ENCODE assay signal across 22 mouse cellular contexts in the genomic region with DNA sequence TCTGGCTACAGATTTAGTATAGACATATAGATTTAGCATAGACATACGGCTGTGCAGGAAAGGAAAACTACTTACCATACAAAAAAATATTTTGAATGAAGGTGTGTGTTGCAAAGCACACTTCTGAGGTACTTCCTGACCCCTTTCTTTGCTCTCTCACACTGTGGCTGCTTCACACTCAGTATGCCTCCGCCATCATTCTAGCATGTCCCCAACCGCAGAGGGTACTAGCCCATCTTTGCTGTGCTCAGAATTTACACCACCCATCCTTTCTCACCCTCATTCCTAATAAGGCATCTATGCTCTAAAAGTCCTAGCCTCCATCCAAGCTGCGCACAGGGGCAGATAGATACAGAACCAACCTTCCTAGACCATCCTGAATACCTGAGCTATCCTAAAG. TPM values are rescaled to one million over a fixed set of nuclear protein-coding genes. Genes with fewer than 3 reads are reported as not detected.
DNase-seq lines count a peak whose midpoint lies in the region; ATAC-seq and TF ChIP-seq lines count a peak whose summit lies in the region.
"Had no signal": no experiment of that assay in that cellular context is flagged by ENCODE, and none has a peak within 500 bp of the region (broad histone marks: within the 10 kb centered on the region; RNA-seq: fewer than 3 reads in every experiment).

No protein-coding gene starts in this region.

- no peak for TF ChIP-seq EP300 in liver, embryonic 14.5 days (IDR thresholded peaks at IDR 0.05; ENCODE audit: low read depth)
- TF ChIP-seq EP300 in liver, postnatal 0 days (IDR thresholded peaks at IDR 0.05; ENCODE audit: low read depth), result no peak

- H3K4me1 ChIP-seq in liver, embryonic 14.5 days (replicated peaks; ENCODE audit: control insufficient read depth in 2 of 2, insufficient read depth in 2 of 2, low read length in 1 of 2), result peaks cover 5 to 23% of the 10 kb centered on the region in 2 experiments; a peak in 3 of 4 replicates
- peaks cover 3% of the 10 kb centered on the region; the same call in 1 of the 2 replicates for H3K4me1 ChIP-seq in liver, postnatal 0 days (ENCODE audit: insufficient read depth)
- H3K4me1 ChIP-seq in hindbrain, postnatal 0 days (ENCODE audit: insufficient read depth, low read length), result no peaks in the 10 kb centered on the region
- H3K4me1 ChIP-seq: forebrain, embryonic 15.5 days; hindbrain, embryonic 13.5 days had no signal

- no peak overlapping the region for H3K9ac ChIP-seq in liver, embryonic 14.5 days (replicated peaks)
- H3K9ac ChIP-seq in liver, postnatal 0 days (replicated peaks), result no peak overlapping the region
- H3K9ac ChIP-seq in hindbrain, postnatal 0 days (replicated peaks; ENCODE audit: low read length), result no peak overlapping the region
- H3K9ac ChIP-seq: forebrain, embryonic 15.5 days; hindbrain, embryonic 13.5 days; limb, embryonic 12.5 days; midbrain, embryonic 12.5 days had no signal

- 74% methylated on average over 4 of the region's 4 CpGs for WGBS in liver, embryonic 14.5 days (ENCODE audit: insufficient replicate concordance)
- 76% methylated on average over 4 of the region's 4 CpGs for WGBS in liver, postnatal 0 days (ENCODE audit: insufficient replicate concordance)
- 92% methylated on average over 4 of the region's 4 CpGs for WGBS in hindbrain, postnatal 0 days

- H3K27me3 ChIP-seq in liver, embryonic 14.5 days (ENCODE audit: control insufficient read depth, insufficient read depth, low read length), result no peaks in the 10 kb centered on the region
- no peaks in the 10 kb centered on the region for H3K27me3 ChIP-seq in liver, postnatal 0 days (ENCODE audit: insufficient read depth, low read length)
- no peaks in the 10 kb centered on the region for H3K27me3 ChIP-seq in hindbrain, postnatal 0 days (ENCODE audit: insufficient read depth, low read length)
- H3K27me3 ChIP-seq: forebrain, embryonic 15.5 days; hindbrain, embryonic 13.5 days; limb, embryonic 12.5 days; midbrain, embryonic 12.5 days had no signal

- TF ChIP-seq CTCF in liver, embryonic 14.5 days (IDR thresholded peaks at IDR 0.05; ENCODE audit: low read depth), result no peak
- TF ChIP-seq CTCF in liver, postnatal 0 days (IDR thresholded peaks at IDR 0.05; ENCODE audit: low read depth), result no peak
- TF ChIP-seq CTCF in hindbrain, postnatal 0 days (IDR thresholded peaks at IDR 0.05; ENCODE audit: low read depth), result no peak

- peak overlapping the region; percentile 22; the same call in 1 of the 2 replicates for H3K4me2 ChIP-seq in liver, embryonic 14.5 days (ENCODE audit: low read depth)
- H3K4me2 ChIP-seq in liver, postnatal 0 days (ENCODE audit: low read depth, low read length), result no peak overlapping the region
- no peak overlapping the region for H3K4me2 ChIP-seq in hindbrain, postnatal 0 days (ENCODE audit: low read depth, low read length)
- H3K4me2 ChIP-seq: forebrain, embryonic 15.5 days; hindbrain, embryonic 13.5 days; limb, embryonic 12.5 days; midbrain, embryonic 12.5 days had no signal

- no peaks in the 10 kb centered on the region for H3K9me3 ChIP-seq in liver, embryonic 14.5 days (ENCODE audit: control insufficient read depth, low read length)
- H3K9me3 ChIP-seq in liver, postnatal 0 days (ENCODE audit: low read length), result no peaks in the 10 kb centered on the region
- H3K9me3 ChIP-seq in hindbrain, postnatal 0 days (ENCODE audit: low read length), result no peaks in the 10 kb centered on the region
- H3K9me3 ChIP-seq: forebrain, embryonic 15.5 days; hindbrain, embryonic 13.5 days; limb, embryonic 12.5 days; midbrain, embryonic 12.5 days had no signal

- H3K36me3 ChIP-seq in liver, embryonic 14.5 days (replicated peaks; ENCODE audit: control insufficient read depth, insufficient read depth, low read depth), result no peaks in the 10 kb centered on the region
- no peaks in the 10 kb centered on the region for H3K36me3 ChIP-seq in liver, postnatal 0 days (replicated peaks; ENCODE audit: insufficient read depth, low read length)
- H3K36me3 ChIP-seq in hindbrain, postnatal 0 days (ENCODE audit: insufficient read depth, low read length), result no peaks in the 10 kb centered on the region
- H3K36me3 ChIP-seq: forebrain, embryonic 15.5 days; hindbrain, embryonic 13.5 days; limb, embryonic 12.5 days; midbrain, embryonic 12.5 days had no signal

- no peak overlapping the region for H3K4me3 ChIP-seq in liver, embryonic 14.5 days (ENCODE audit: insufficient read depth in 1 of 2, low read depth in 2 of 2, low read length in 2 of 2)
- no peak overlapping the region for H3K4me3 ChIP-seq in liver, postnatal 0 days (ENCODE audit: low read depth, low read length)
- no peak overlapping the region for H3K4me3 ChIP-seq in hindbrain, postnatal 0 days (ENCODE audit: low read length)
- H3K4me3 ChIP-seq: forebrain, embryonic 15.5 days; hindbrain, embryonic 13.5 days; left cerebral cortex, adult 2 months; limb, embryonic 12.5 days; midbrain, embryonic 12.5 days; myocyte had no signal

- DNase-seq in liver, embryonic 14.5 days (ENCODE audit: low read depth in 3 of 3, low spot score in 3 of 3), result no peak
- DNase-seq in liver, postnatal 0 days, result no peak
- DNase-seq in induced T-regulatory cell, adult 2 months (ENCODE audit: low read depth), result peak; percentile 86
- DNase-seq in thymus, postnatal 25 days, result peak; percentile 55
- no peak for DNase-seq in kidney, postnatal 36 days
- no peak for DNase-seq in hindbrain, postnatal 0 days (ENCODE audit: low spot score)
- DNase-seq: adrenal gland, postnatal 14 days; cerebellum, adult 18-20 months; heart, adult 18-20 months; lung, adult 2 months; lung, postnatal 36 days; retina, postnatal 1 day; right cerebral cortex, postnatal 4 days had no signal

- no peak overlapping the region for H3K27ac ChIP-seq in liver, embryonic 14.5 days
- H3K27ac ChIP-seq in liver, postnatal 0 days (ENCODE audit: low read depth), result no peak overlapping the region
- H3K27ac ChIP-seq in hindbrain, postnatal 0 days, result no peak overlapping the region
- H3K27ac ChIP-seq: forebrain, embryonic 15.5 days; hindbrain, embryonic 13.5 days; kidney, postnatal 0 days; left cerebral cortex, adult 2 months; limb, embryonic 12.5 days; midbrain, embryonic 12.5 days had no signal

- ATAC-seq in liver, embryonic 14.5 days (ENCODE audit: insufficient read depth), result no peak
- no peak for ATAC-seq in liver, postnatal 0 days
- ATAC-seq in CD4-positive, CD25-positive, alpha-beta regulatory T cell, adult 4 months, result peak; percentile 64
- no peak for ATAC-seq in hindbrain, postnatal 0 days
- ATAC-seq: forebrain, embryonic 15.5 days; intestine, postnatal 0 days had no signal

RNA-seq across cellular contexts. Expression of gene Il6st, which starts 45.3 kb away (rescaled TPM):
- 1.7 and 2.4 TPM in 2 replicates for polyA plus RNA-seq in liver, embryonic 14.5 days (2012; rRNA removed)
- 3.7 and 4.2 TPM in 2 replicates for polyA plus RNA-seq in liver, embryonic 14.5 days (2014; fragmentation: Nextera tagmentation; extraction: Ambion mirVana)
- polyA plus RNA-seq in liver, postnatal 0 days (2015; fragmentation: Nextera tagmentation; extraction: Ambion mirVana), result 7.9 and 11.7 TPM in 2 replicates
- polyA plus RNA-seq in CD4-positive, CD25-positive, alpha-beta regulatory T cell, adult 4 months (2017; shearing (Covaris generic)), result 10 to 100 TPM; 52.9 to 65.9 TPM
- 37.4 TPM in 2 replicates for total RNA-seq in hindbrain, postnatal 0 days (2014; rRNA removed)
- 18.2 and 20.2 TPM in 2 replicates for polyA plus RNA-seq in hindbrain, postnatal 0 days (2015; fragmentation: Nextera tagmentation; extraction: Ambion mirVana)

Comparison
In these comparisons a context has a peak if more than half of its experiments do, and no peak if none do; other contexts are left out.
1. DNase-seq: peak in induced T-regulatory cell, adult 2 months (single experiment) and thymus, postnatal 25 days (single experiment); none in liver, embryonic 14.5 days (0 of 3), liver, postnatal 0 days (single experiment), kidney, postnatal 36 days (0 of 2) and hindbrain, postnatal 0 days (single experiment).